Mouse (Mus musculus) MEL (cell line): Measurements from ENCODE around the gene Dcbld2.

ENCODE experiments used
- CTCF ChIP-seq, 3 experiments: IDR thresholded peaks in 2 of 3; conservative IDR thresholded peaks in 1 of 3; 2 replicates each; pipeline ENCODE4 v1.5.1; 2011 to 2012; ENCODE audit warnings: low read length in 3 of 3, low read depth in 2 of 3, mild to moderate bottlenecking in 2 of 3, improper control_type of control experiment in 1 of 3, inconsistent platforms in 1 of 3, mixed read lengths in 1 of 3, moderate library complexity in 1 of 3; ENCODE audit not compliant: control insufficient read depth in 1 of 3, insufficient read depth in 1 of 3, poor library complexity in 1 of 3, severe bottlenecking in 1 of 3
- GATA1 ChIP-seq: IDR thresholded peaks from 2 replicates; pipeline ENCODE4 v1.6.1; 2011; ENCODE audit warnings: low read depth, low read length, improper control_type of control experiment
- MYB ChIP-seq: IDR thresholded peaks from 2 replicates; pipeline ENCODE4 v1.6.1; 2011; ENCODE audit warnings: mild to moderate bottlenecking, low read depth, low read length, improper control_type of control experiment
- POLR2A ChIP-seq, 2 experiments: IDR thresholded peaks; 2 replicates each; pipeline ENCODE4 v1.6.1; 2011 to 2012; ENCODE audit warnings: low read length in 2 of 2, mild to moderate bottlenecking in 2 of 2, control low read depth in 1 of 2, improper control_type of control experiment in 1 of 2, low read depth in 1 of 2, moderate library complexity in 1 of 2; ENCODE audit not compliant: control insufficient read depth in 1 of 2, insufficient read depth in 1 of 2, poor library complexity in 1 of 2
- POLR2AphosphoS2 ChIP-seq: IDR thresholded peaks from 2 replicates; pipeline ENCODE4 v1.6.1; 2011; ENCODE audit warnings: low read length, improper control_type of control experiment

- TF ChIP-seq GATA1: no peak
- TF ChIP-seq MYB: no peak
- TF ChIP-seq POLR2AphosphoS2: no peak
- no peak for TF ChIP-seq POLR2A (IDR thresholded peaks at IDR 0.05; ENCODE audit: control insufficient read depth in 1 of 2, insufficient read depth in 1 of 2, low read depth in 1 of 2, low read length in 2 of 2, poor library complexity in 1 of 2)
- TF ChIP-seq CTCF (IDR thresholded peaks at IDR 0.05 in 2 of 3, conservative IDR thresholded peaks at IDR 0.05 in 1 of 3; ENCODE audit: control insufficient read depth in 1 of 3, insufficient read depth in 1 of 3, low read depth in 2 of 3, low read length in 3 of 3, poor library complexity in 1 of 3, severe bottlenecking in 1 of 3): no peak
These were observed 88.5 kb downstream of the Dcbld2 start for GRCm38 (mm10) chr16:58496791-58497190.
